Mouse (Mus musculus) myocyte (in vitro differentiated cells): ENCODE measurements around the gene Masp2. TPM values are rescaled to one million over a fixed set of nuclear protein-coding genes. Genes with fewer than 3 reads are reported as not detected.

Experiments used
- H3K27me3 ChIP-seq: one replicate; pipeline ENCODE4 v1.6.1; 2011; ENCODE audit not compliant: control insufficient read depth, insufficient read depth, insufficient read length
- H3K36me3 ChIP-seq: one replicate; pipeline ENCODE4 v1.6.1; 2011; ENCODE audit not compliant: control insufficient read depth, insufficient read depth
- H3K4me2 ChIP-seq: one replicate; pipeline ENCODE4 v1.6.1; 2011; ENCODE audit warnings: low read depth, control low read depth
- H3K4me3 ChIP-seq: one replicate; pipeline ENCODE4 v1.5.1; 2011; ENCODE audit warnings: mild to moderate bottlenecking, control low read depth, moderate library complexity
- H3K79me2 ChIP-seq: one replicate; pipeline ENCODE4 v1.6.1; 2011; ENCODE audit not compliant: control insufficient read depth, insufficient read depth
- H3ac ChIP-seq: one replicate; pipeline ENCODE4 v1.6.1; 2011; ENCODE audit not compliant: control insufficient read depth, insufficient read length
- CEBPB ChIP-seq: IDR thresholded peaks from 2 replicates; pipeline ENCODE4 v1.6.1; 2011; ENCODE audit warnings: mild to moderate bottlenecking, moderate library complexity; ENCODE audit not compliant: poor library complexity, insufficient read depth, severe bottlenecking
- E2F4 ChIP-seq: IDR thresholded peaks from one replicate; pipeline ENCODE4 v1.6.1; 2011; ENCODE audit warnings: mild to moderate bottlenecking, control low read depth, moderate library complexity; ENCODE audit not compliant: insufficient read depth
- MAX ChIP-seq: IDR thresholded peaks from one replicate; pipeline ENCODE4 v1.6.1; 2011; ENCODE audit warnings: low read depth, mild to moderate bottlenecking, control low read depth
- MYOD1 ChIP-seq, 3 experiments: IDR thresholded peaks; one replicate each; pipeline ENCODE4 v1.6.1; 2011; ENCODE audit warnings: control low read depth in 2 of 3, low read depth in 2 of 3, mild to moderate bottlenecking in 2 of 3, moderate library complexity in 1 of 3; ENCODE audit not compliant: insufficient read length in 2 of 3, control insufficient read depth in 1 of 3
- MYOG ChIP-seq, 3 experiments: IDR thresholded peaks; one replicate each; pipeline ENCODE4 v1.6.1; 2011; ENCODE audit warnings: control low read depth in 2 of 3, low read depth in 2 of 3, mild to moderate bottlenecking in 2 of 3; ENCODE audit not compliant: insufficient read length in 2 of 3, control insufficient read depth in 1 of 3, insufficient read depth in 1 of 3
- POLR2A ChIP-seq: IDR thresholded peaks from one replicate; pipeline ENCODE4 v1.6.1; 2011; ENCODE audit warnings: low read depth, mild to moderate bottlenecking, control low read depth, moderate library complexity; ENCODE audit not compliant: insufficient read length
- POLR2AphosphoS2 ChIP-seq: IDR thresholded peaks from one replicate; pipeline ENCODE4 v1.6.1; 2011; ENCODE audit warnings: low read depth, control low read depth; ENCODE audit not compliant: insufficient read length
- REST ChIP-seq: IDR thresholded peaks from one replicate; pipeline ENCODE4 v1.6.1; 2011; ENCODE audit warnings: mild to moderate bottlenecking, control low read depth, moderate library complexity; ENCODE audit not compliant: insufficient read depth, insufficient read length
- SRF ChIP-seq: IDR thresholded peaks from one replicate; pipeline ENCODE4 v1.6.1; 2011; ENCODE audit warnings: low read depth; ENCODE audit not compliant: control insufficient read depth, insufficient read length
- TCF12 ChIP-seq: IDR thresholded peaks from one replicate; pipeline ENCODE4 v1.6.1; 2011; ENCODE audit warnings: mild to moderate bottlenecking, control low read depth; ENCODE audit not compliant: poor library complexity, insufficient read depth, severe bottlenecking
- TCF3 ChIP-seq: IDR thresholded peaks from one replicate; pipeline ENCODE4 v1.6.1; 2011; ENCODE audit warnings: low read depth, control low read depth; ENCODE audit not compliant: insufficient read length
- USF1 ChIP-seq: IDR thresholded peaks from one replicate; pipeline ENCODE4 v1.6.1; 2011; ENCODE audit warnings: low read depth, mild to moderate bottlenecking, control low read depth, moderate library complexity
- polyA plus RNA-seq: library from polyadenylated mRNA; unstranded; fragments of >200 nt; fragmentation: generic; extraction: Trizol; gene quantifications from one replicate; pipeline ENCODE4 v1.2.1, GENCODE M21; 2012; ENCODE audit warnings: missing spikeins

Masp2 gene
- polyA plus RNA-seq, 1 experiment, result 0.43 TPM

- no peak overlapping the region for H3ac ChIP-seq
- no peak overlapping the region for H3K4me2 ChIP-seq
- peaks cover 66% of the 10 kb centered on the region for H3K36me3 ChIP-seq
- H3K27me3 ChIP-seq, result no peaks in the 10 kb centered on the region
- no peak overlapping the region for H3K4me3 ChIP-seq
- H3K79me2 ChIP-seq, result peaks cover 7% of the 10 kb centered on the region
- TF ChIP-seq TCF12 (no peak), USF1 (no peak), POLR2A (no peak), SRF (no peak), MYOG (IDR thresholded peaks at IDR 0.05; ENCODE audit: control insufficient read depth in 1 of 3, insufficient read depth in 1 of 3, insufficient read length in 2 of 3, low read depth in 2 of 3) (no peak), MAX (no peak), CEBPB (no peak), E2F4 (no peak), REST (no peak), POLR2AphosphoS2 (no peak), MYOD1 (IDR thresholded peaks at IDR 0.05; ENCODE audit: control insufficient read depth in 1 of 3, insufficient read length in 2 of 3, low read depth in 2 of 3) (no peak)
These were observed 11.4 kb downstream of the Masp2 start for GRCm38 (mm10) chr4:148613738-148614137.

GRCm38 (mm10) chr4:148619805-148620204 is 17.5 kb downstream of the Masp2 start:
- TF ChIP-seq E2F4 (no peak), REST (no peak), CEBPB (no peak), TCF3 (no peak), MYOD1 (IDR thresholded peaks at IDR 0.05; ENCODE audit: control insufficient read depth in 1 of 3, insufficient read length in 2 of 3, low read depth in 2 of 3) (no peak), TCF12 (no peak), MYOG (IDR thresholded peaks at IDR 0.05; ENCODE audit: control insufficient read depth in 1 of 3, insufficient read depth in 1 of 3, insufficient read length in 2 of 3, low read depth in 2 of 3) (no peak), POLR2A (no peak), SRF (no peak), POLR2AphosphoS2 (no peak), MAX (no peak)

GRCm38 (mm10) chr4:148620718-148621117 is 18.4 kb downstream of the Masp2 start:
- Histone ChIP-seq H3K4me3 (no peak overlapping the region), H3K79me2 (peaks cover 72% of the 10 kb centered on the region), H3K4me2 (no peak overlapping the region), H3K27me3 (no peaks in the 10 kb centered on the region), H3ac (no peak overlapping the region), H3K36me3 (peaks cover 87% of the 10 kb centered on the region)
- TF ChIP-seq MAX (no peak), USF1 (no peak), MYOD1 (IDR thresholded peaks at IDR 0.05; ENCODE audit: control insufficient read depth in 1 of 3, insufficient read length in 2 of 3, low read depth in 2 of 3) (no peak), SRF (no peak), TCF3 (no peak), REST (no peak), POLR2AphosphoS2 (no peak), CEBPB (no peak)

More at GRCm38 (mm10) chr4:148619805-148620204, 17.5 kb downstream of the Masp2 start:
- Histone ChIP-seq H3K4me3 (no peak overlapping the region), H3K36me3 (peaks cover 92% of the 10 kb centered on the region), H3K4me2 (no peak overlapping the region), H3K27me3 (no peaks in the 10 kb centered on the region), H3ac (no peak overlapping the region), H3K79me2 (peaks cover 63% of the 10 kb centered on the region)

- H3K4me3 ChIP-seq, result no peak overlapping the region
- H3K36me3 ChIP-seq, result peaks cover 72% of the 10 kb centered on the region
- TF ChIP-seq MAX, result no peak
- H3K79me2 ChIP-seq, result peaks cover 70% of the 10 kb centered on the region
- no peak overlapping the region for H3ac ChIP-seq
- H3K27me3 ChIP-seq, result no peaks in the 10 kb centered on the region
- H3K4me2 ChIP-seq, result no peak overlapping the region
These were observed 20.1 kb downstream of the Masp2 start for GRCm38 (mm10) chr4:148622485-148622884.

- H3K4me2 ChIP-seq, result peak overlapping the region; percentile 78
- H3K27me3 ChIP-seq, result no peaks in the 10 kb centered on the region
- H3K4me3 ChIP-seq, result no peak overlapping the region
- no peak overlapping the region for H3ac ChIP-seq
- H3K36me3 ChIP-seq, result peaks cover 61% of the 10 kb centered on the region
- peaks cover 70% of the 10 kb centered on the region for H3K79me2 ChIP-seq
- TF ChIP-seq REST (no peak), SRF (no peak), MYOD1 (IDR thresholded peaks at IDR 0.05; ENCODE audit: control insufficient read depth in 1 of 3, insufficient read length in 2 of 3, low read depth in 2 of 3) (no peak), POLR2AphosphoS2 (no peak), USF1 (no peak), MYOG (IDR thresholded peaks at IDR 0.05; ENCODE audit: control insufficient read depth in 1 of 3, insufficient read depth in 1 of 3, insufficient read length in 2 of 3, low read depth in 2 of 3) (no peak), CEBPB (no peak), MAX (no peak), TCF3 (no peak), POLR2A (no peak), E2F4 (no peak)
These were observed 21.3 kb downstream of the Masp2 start for GRCm38 (mm10) chr4:148623609-148624008.
